Mouse (Mus musculus) MEL (cell line): ENCODE results near the gene Nptn. TPM values are rescaled to one million over a fixed set of nuclear protein-coding genes. Genes with fewer than 3 reads are reported as not detected.

ENCODE experiments used
- DNase-seq: peaks from one replicate; pipeline ENCODE4 v3.0.0; 2011; ENCODE audit warnings: low read depth, low spot score
- H3K27ac ChIP-seq: 2 replicates; pipeline ENCODE4 v1.5.1; 2012; ENCODE audit warnings: low read depth, mild to moderate bottlenecking, control low read depth, low read length, moderate library complexity; ENCODE audit not compliant: control insufficient read depth
- H3K27me3 ChIP-seq, 2 experiments: fragments of 150-350 bp in 1 of 2; sonication (generic) in 1 of 2; 2 replicates each; pipeline ENCODE4 v1.6.1; 2012; ENCODE audit warnings: low read length in 2 of 2, mild to moderate bottlenecking in 2 of 2, improper control_type of control experiment in 1 of 2, moderate library complexity in 1 of 2; ENCODE audit not compliant: insufficient read depth in 2 of 2, control insufficient read depth in 1 of 2
- H3K36me3 ChIP-seq, 2 experiments: 2 replicates each; pipeline ENCODE4 v1.6.1; 2012 to 2014; ENCODE audit warnings: low read length in 2 of 2, improper control_type of control experiment in 1 of 2, inconsistent platforms in 1 of 2, mild to moderate bottlenecking in 1 of 2; ENCODE audit not compliant: insufficient read depth in 2 of 2, control insufficient read depth in 1 of 2
- H3K4me1 ChIP-seq, 2 experiments: fragments of 150-350 bp in 1 of 2; sonication (generic) in 1 of 2; 2 replicates each; pipeline ENCODE4 v1.6.1; 2012; ENCODE audit warnings: low read length in 2 of 2, improper control_type of control experiment in 1 of 2, mild to moderate bottlenecking in 1 of 2; ENCODE audit not compliant: insufficient read depth in 2 of 2, control insufficient read depth in 1 of 2
- H3K4me3 ChIP-seq, 2 experiments: fragments of 150-350 bp in 1 of 2; sonication (generic) in 1 of 2; 2 replicates each; pipeline ENCODE4 v1.5.1; 2012; ENCODE audit warnings: low read depth in 2 of 2, low read length in 2 of 2, mild to moderate bottlenecking in 2 of 2, moderate library complexity in 2 of 2, control low read depth in 1 of 2, improper control_type of control experiment in 1 of 2; ENCODE audit not compliant: control insufficient read depth in 1 of 2, insufficient read depth in 1 of 2
- H3K79me2 ChIP-seq: 2 replicates; pipeline ENCODE4 v1.6.1; 2012; ENCODE audit warnings: mild to moderate bottlenecking, low read length, moderate library complexity; ENCODE audit not compliant: control insufficient read depth, poor library complexity, insufficient read depth
- H3K9ac ChIP-seq: 2 replicates; pipeline ENCODE4 v1.6.1; 2012; ENCODE audit warnings: low read depth, mild to moderate bottlenecking, control low read depth, low read length, moderate library complexity; ENCODE audit not compliant: control insufficient read depth, poor library complexity, severe bottlenecking
- H3K9me3 ChIP-seq: fragments of 150-350 bp; sonication (generic); replicated peaks from 2 replicates; pipeline ENCODE4 v1.6.1; 2012; ENCODE audit warnings: mild to moderate bottlenecking, low read length, improper control_type of control experiment, moderate library complexity; ENCODE audit not compliant: insufficient read depth
- CHD1 ChIP-seq: IDR thresholded peaks from 2 replicates; pipeline ENCODE4 v1.6.1; 2012; ENCODE audit warnings: low read depth, mild to moderate bottlenecking, inconsistent platforms, low read length, improper control_type of control experiment
- CHD2 ChIP-seq: IDR thresholded peaks from 2 replicates; pipeline ENCODE4 v1.6.1; 2011; ENCODE audit warnings: low read length, improper control_type of control experiment
- ELF1 ChIP-seq: IDR thresholded peaks from 2 replicates; pipeline ENCODE4 v1.6.1; 2014; ENCODE audit warnings: low read depth, mild to moderate bottlenecking, inconsistent platforms, low read length, improper control_type of control experiment, moderate library complexity
- EP300 ChIP-seq, 2 experiments: IDR thresholded peaks; 2 replicates each; pipeline ENCODE4 v1.6.1; 2011; ENCODE audit warnings: improper control_type of control experiment in 2 of 2, low read length in 2 of 2, low read depth in 1 of 2, mild to moderate bottlenecking in 1 of 2
- ETS1 ChIP-seq: IDR thresholded peaks from 2 replicates; pipeline ENCODE4 v1.6.1; 2012; ENCODE audit warnings: low read depth, mild to moderate bottlenecking, inconsistent platforms, low read length, improper control_type of control experiment, moderate library complexity
- GABPA ChIP-seq: IDR thresholded peaks from 2 replicates; pipeline ENCODE4 v1.6.1; 2012; ENCODE audit warnings: low read depth, mild to moderate bottlenecking, inconsistent platforms, low read length, improper control_type of control experiment, moderate library complexity
- GATA1 ChIP-seq: IDR thresholded peaks from 2 replicates; pipeline ENCODE4 v1.6.1; 2011; ENCODE audit warnings: low read depth, low read length, improper control_type of control experiment
- HCFC1 ChIP-seq: IDR thresholded peaks from 2 replicates; pipeline ENCODE4 v1.6.1; 2012; ENCODE audit warnings: low read depth, mild to moderate bottlenecking, inconsistent platforms, low read length, improper control_type of control experiment, moderate library complexity
- KAT2A ChIP-seq: conservative IDR thresholded peaks from 2 replicates; pipeline ENCODE4 v1.6.1; 2012; ENCODE audit warnings: low read depth, low read length, improper control_type of control experiment, inconsistent platforms
- MAFK ChIP-seq: IDR thresholded peaks from 2 replicates; pipeline ENCODE4 v1.6.1; 2011; ENCODE audit warnings: low read depth, mild to moderate bottlenecking, low read length, improper control_type of control experiment, borderline replicate concordance
- MAX ChIP-seq: IDR thresholded peaks from 2 replicates; pipeline ENCODE4 v1.6.1; 2011; ENCODE audit warnings: low read length, improper control_type of control experiment
- MAZ ChIP-seq: IDR thresholded peaks from 2 replicates; pipeline ENCODE4 v1.6.1; 2012; ENCODE audit warnings: low read depth, mild to moderate bottlenecking, inconsistent platforms, low read length, improper control_type of control experiment
- MEF2A ChIP-seq: IDR thresholded peaks from 2 replicates; pipeline ENCODE4 v1.6.1; 2014; ENCODE audit warnings: low read depth, mild to moderate bottlenecking, inconsistent platforms, low read length, improper control_type of control experiment; ENCODE audit not compliant: poor library complexity, insufficient replicate concordance, severe bottlenecking; ENCODE audit errors: extremely low read depth
- MXI1 ChIP-seq: IDR thresholded peaks from 2 replicates; pipeline ENCODE4 v1.6.1; 2011; ENCODE audit warnings: mild to moderate bottlenecking, low read depth, low read length, improper control_type of control experiment
- MYB ChIP-seq: IDR thresholded peaks from 2 replicates; pipeline ENCODE4 v1.6.1; 2011; ENCODE audit warnings: mild to moderate bottlenecking, low read depth, low read length, improper control_type of control experiment
- MYC ChIP-seq: IDR thresholded peaks from 2 replicates; pipeline ENCODE4 v1.6.1; 2011; ENCODE audit warnings: low read depth, mild to moderate bottlenecking, low read length, improper control_type of control experiment, moderate library complexity
- NRF1 ChIP-seq: IDR thresholded peaks from 2 replicates; pipeline ENCODE4 v1.6.1; 2014; ENCODE audit warnings: low read depth, mild to moderate bottlenecking, inconsistent platforms, low read length, improper control_type of control experiment, moderate library complexity; ENCODE audit not compliant: poor library complexity, insufficient read depth, severe bottlenecking
- POLR2A ChIP-seq, 2 experiments: IDR thresholded peaks; 2 replicates each; pipeline ENCODE4 v1.6.1; 2011 to 2012; ENCODE audit warnings: low read length in 2 of 2, mild to moderate bottlenecking in 2 of 2, control low read depth in 1 of 2, improper control_type of control experiment in 1 of 2, low read depth in 1 of 2, moderate library complexity in 1 of 2; ENCODE audit not compliant: control insufficient read depth in 1 of 2, insufficient read depth in 1 of 2, poor library complexity in 1 of 2
- POLR2AphosphoS2 ChIP-seq: IDR thresholded peaks from 2 replicates; pipeline ENCODE4 v1.6.1; 2011; ENCODE audit warnings: low read length, improper control_type of control experiment
- POLR2AphosphoS5 ChIP-seq: IDR thresholded peaks from 2 replicates; pipeline ENCODE4 v1.6.1; 2012; ENCODE audit warnings: low read depth, borderline replicate concordance, mild to moderate bottlenecking, inconsistent platforms, low read length, moderate library complexity, mixed read lengths
- RAD21 ChIP-seq: IDR thresholded peaks from 2 replicates; pipeline ENCODE4 v1.6.1; 2011; ENCODE audit warnings: mild to moderate bottlenecking, low read depth, low read length, improper control_type of control experiment
- SIN3A ChIP-seq: IDR thresholded peaks from 2 replicates; pipeline ENCODE4 v1.6.1; 2012; ENCODE audit warnings: low read length, improper control_type of control experiment, inconsistent platforms
- SMC3 ChIP-seq: IDR thresholded peaks from 2 replicates; pipeline ENCODE4 v1.6.1; 2011; ENCODE audit warnings: low read depth, low read length, improper control_type of control experiment
- TAL1 ChIP-seq: IDR thresholded peaks from 2 replicates; pipeline ENCODE4 v1.6.1; 2012; ENCODE audit warnings: mild to moderate bottlenecking, inconsistent platforms, low read length, moderate library complexity, mixed read lengths
- TBP ChIP-seq: IDR thresholded peaks from 2 replicates; pipeline ENCODE4 v1.8.0; 2011; ENCODE audit warnings: low read depth, low read length, improper control_type of control experiment
- TCF12 ChIP-seq: IDR thresholded peaks from 2 replicates; pipeline ENCODE4 v1.6.1; 2014; ENCODE audit warnings: low read depth, mild to moderate bottlenecking, inconsistent platforms, low read length, improper control_type of control experiment, moderate library complexity
- UBTF ChIP-seq: IDR thresholded peaks from 2 replicates; pipeline ENCODE4 v1.6.1; 2012; ENCODE audit warnings: low read depth, mild to moderate bottlenecking, inconsistent platforms, low read length, improper control_type of control experiment, moderate library complexity, borderline replicate concordance; ENCODE audit not compliant: insufficient read depth
- USF1 ChIP-seq: IDR thresholded peaks from 2 replicates; pipeline ENCODE4 v1.6.1; 2014; ENCODE audit warnings: low read depth, mild to moderate bottlenecking, inconsistent platforms, low read length, improper control_type of control experiment, moderate library complexity
- USF2 ChIP-seq, 2 experiments: IDR thresholded peaks; 2 replicates each; pipeline ENCODE4 v1.6.1; 2011 to 2012; ENCODE audit warnings: improper control_type of control experiment in 2 of 2, low read length in 2 of 2, borderline replicate concordance in 1 of 2, inconsistent platforms in 1 of 2, low read depth in 1 of 2, mild to moderate bottlenecking in 1 of 2; ENCODE audit not compliant: insufficient read depth in 1 of 2
- ZC3H11A ChIP-seq: IDR thresholded peaks from 2 replicates; pipeline ENCODE4 v1.6.1; 2012; ENCODE audit warnings: low read depth, mild to moderate bottlenecking, inconsistent platforms, low read length, improper control_type of control experiment
- ZNF384 ChIP-seq: IDR thresholded peaks from 2 replicates; pipeline ENCODE4 v1.6.1; 2012; ENCODE audit warnings: low read depth, mild to moderate bottlenecking, inconsistent platforms, low read length, improper control_type of control experiment
- polyA plus RNA-seq, 2 experiments: library from polyadenylated mRNA; stranded (reverse) in 1 of 2; unstranded in 1 of 2; fragments of >175 nt in 1 of 2; fragments of >200 nt in 1 of 2; gene quantifications; 2 replicates each; pipeline versions ENCODE4 v1.2.1 to v1.2.4; 2012; ENCODE audit warnings: low replicate concordance in 2 of 2, low read depth in 1 of 2; ENCODE audit not compliant: insufficient read length in 2 of 2, insufficient read depth in 1 of 2, missing spikeins in 1 of 2
- total RNA-seq: library from RNA; depleted of rRNA; stranded (reverse); fragments of 300-350 nt; gene quantifications from 2 replicates; pipeline ENCODE4 v1.2.3, GENCODE M21; 2012

Gene Nptn
- total and polyA plus RNA-seq, 3 experiments, result 71.4 to 199 TPM; not detected in 1

DNA sequence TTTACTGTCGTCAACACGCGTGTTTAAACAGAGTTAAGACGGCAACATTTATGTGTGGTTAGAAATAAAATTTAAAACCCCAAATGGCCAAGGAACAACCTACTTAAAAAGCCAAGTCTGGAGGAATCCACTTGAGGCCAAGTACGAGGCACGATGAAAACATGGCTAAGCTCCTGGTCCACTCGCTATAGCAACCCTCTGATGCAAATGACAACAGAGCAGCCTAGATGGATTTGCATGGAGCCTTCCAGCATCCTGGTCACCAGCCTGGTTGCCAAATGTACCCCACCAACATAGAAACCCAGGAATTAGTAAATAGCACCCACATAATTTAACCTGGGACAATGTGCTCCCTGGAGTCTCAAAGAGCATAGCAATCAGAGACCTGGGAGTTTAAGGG, 121.7 kb downstream of the Nptn start:
- TF ChIP-seq MAX (no peak), CHD1 (no peak), POLR2AphosphoS2 (no peak), USF1 (no peak), TCF12 (no peak), POLR2AphosphoS5 (no peak), ZC3H11A (no peak), RAD21 (no peak), HCFC1 (no peak), TBP (no peak), ZNF384 (no peak), SIN3A (no peak), KAT2A (no peak), UBTF (no peak), MAZ (no peak), MYB (no peak)
- Histone ChIP-seq H3K4me3 (no peak overlapping the region), H3K9me3 (no peaks in the 10 kb centered on the region), H3K27me3 (no peaks in the 10 kb centered on the region), H3K9ac (no peak overlapping the region), H3K36me3 (peaks cover 0 to 5% of the 10 kb centered on the region in 2 experiments; a peak in 2 of 4 replicates), H3K79me2 (no peaks in the 10 kb centered on the region), H3K27ac (no peak overlapping the region), H3K4me1 (no peaks in the 10 kb centered on the region)
- no peak for DNase-seq

DNA sequence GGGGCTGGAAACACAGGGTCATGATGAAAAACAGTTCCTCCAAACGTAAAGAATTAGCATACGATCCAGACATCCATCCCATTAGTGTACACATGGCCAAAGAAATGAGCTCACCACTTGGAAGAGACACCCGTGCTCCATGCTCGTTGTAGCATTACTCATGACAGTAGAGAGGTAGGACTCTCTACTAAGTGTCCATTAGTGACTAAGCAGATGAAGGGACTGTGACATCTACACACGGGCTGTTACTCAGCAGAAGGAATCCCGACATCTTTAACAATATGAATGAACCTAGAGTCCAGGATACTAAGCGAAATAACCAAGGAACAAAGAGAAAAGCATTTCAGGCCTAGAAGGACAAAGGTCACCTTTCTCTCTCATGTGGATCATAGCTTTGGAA, 124.0 kb downstream of the Nptn start:
- DNase-seq, result no peak

More for the DNA sequence above, 124.0 kb downstream of the Nptn start:
- H3K27ac ChIP-seq, result no peak overlapping the region
- no peaks in the 10 kb centered on the region for H3K4me1 ChIP-seq
- H3K36me3 ChIP-seq, result peaks cover 0 to 5% of the 10 kb centered on the region in 2 experiments; a peak in 2 of 4 replicates
- H3K4me3 ChIP-seq, result no peak overlapping the region
- H3K9me3 ChIP-seq, result no peaks in the 10 kb centered on the region
- no peaks in the 10 kb centered on the region for H3K79me2 ChIP-seq
- H3K27me3 ChIP-seq, result no peaks in the 10 kb centered on the region
- no peak overlapping the region for H3K9ac ChIP-seq
- TF ChIP-seq ELF1 (no peak), TCF12 (no peak), ETS1 (no peak), POLR2A (IDR thresholded peaks at IDR 0.05; ENCODE audit: control insufficient read depth in 1 of 2, insufficient read depth in 1 of 2, low read depth in 1 of 2, low read length in 2 of 2, poor library complexity in 1 of 2) (no peak), TAL1 (no peak), TBP (no peak), MEF2A (no peak), MYB (no peak), MXI1 (no peak), SMC3 (no peak), MYC (no peak), MAX (no peak), GATA1 (no peak), MAFK (no peak), USF2 (IDR thresholded peaks at IDR 0.05; ENCODE audit: borderline replicate concordance in 1 of 2, insufficient read depth in 1 of 2, low read depth in 1 of 2, low read length in 2 of 2) (no peak), NRF1 (no peak), EP300 (IDR thresholded peaks at IDR 0.05; ENCODE audit: low read depth in 1 of 2, low read length in 2 of 2) (no peak), CHD2 (no peak), GABPA (no peak)
